ENCODE assay signal across 7 mouse cellular contexts in genomic region chr12:108554861-108555556, GRCm38 (mm10). TPM values are rescaled to one million over a fixed set of nuclear protein-coding genes. Genes with fewer than 3 reads are reported as not detected.
DNase-seq lines count a peak whose midpoint lies in the region; ATAC-seq lines count a peak whose summit lies in the region.

No protein-coding gene starts in this region.

- peak overlapping the region; percentile 64 for H3K4me2 ChIP-seq in forebrain, embryonic 11.5 days (ENCODE audit: low read depth, low read length, severe bottlenecking)
- H3K4me2 ChIP-seq in intestine, embryonic 14.5 days (ENCODE audit: low read length): peak overlapping the region; percentile 73
- H3K4me2 ChIP-seq in midbrain, embryonic 12.5 days (replicated peaks): peak overlapping the region; percentile 68

- H3K9me3 ChIP-seq in forebrain, embryonic 11.5 days (ENCODE audit: control insufficient read depth, low read length): no peaks in the 10 kb centered on the region
- no peaks in the 10 kb centered on the region for H3K9me3 ChIP-seq in intestine, embryonic 14.5 days (ENCODE audit: control insufficient read depth, low read length)
- no peaks in the 10 kb centered on the region for H3K9me3 ChIP-seq in midbrain, embryonic 12.5 days

- peaks cover 21% of the 10 kb centered on the region for H3K4me1 ChIP-seq in forebrain, embryonic 11.5 days (replicated peaks; ENCODE audit: control insufficient read depth, insufficient read depth, low read length)
- H3K4me1 ChIP-seq in intestine, embryonic 14.5 days (replicated peaks; ENCODE audit: control insufficient read depth, insufficient read depth, low read length): peaks cover 38% of the 10 kb centered on the region
- peaks cover 48% of the 10 kb centered on the region for H3K4me1 ChIP-seq in midbrain, embryonic 12.5 days

- H3K27me3 ChIP-seq in forebrain, embryonic 11.5 days (ENCODE audit: control insufficient read depth, insufficient read depth, low read length): no peaks in the 10 kb centered on the region
- H3K27me3 ChIP-seq in intestine, embryonic 14.5 days (replicated peaks; ENCODE audit: control insufficient read depth, insufficient read depth, low read length): no peaks in the 10 kb centered on the region
- H3K27me3 ChIP-seq in midbrain, embryonic 12.5 days: no peaks in the 10 kb centered on the region

- H3K27ac ChIP-seq in forebrain, embryonic 11.5 days (ENCODE audit: low read depth, low read length): peak overlapping the region; percentile 79
- H3K27ac ChIP-seq in intestine, embryonic 14.5 days (ENCODE audit: low read depth): peak overlapping the region; percentile 82
- peak overlapping the region; percentile 92 for H3K27ac ChIP-seq in midbrain, embryonic 12.5 days (replicated peaks)

- H3K9ac ChIP-seq in forebrain, embryonic 11.5 days (ENCODE audit: low read length): peak overlapping the region; percentile 97
- peak overlapping the region; percentile 95 for H3K9ac ChIP-seq in intestine, embryonic 14.5 days (ENCODE audit: low read length)
- peak overlapping the region; percentile 98 for H3K9ac ChIP-seq in midbrain, embryonic 12.5 days (replicated peaks)

- ATAC-seq in forebrain, embryonic 11.5 days (replicated peaks; ENCODE audit: low FRiP score): peak; percentile 75
- peak; percentile 73 for ATAC-seq in intestine, embryonic 14.5 days (replicated peaks; ENCODE audit: low FRiP score, low TSS enrichment, low read depth)
- ATAC-seq in midbrain, embryonic 12.5 days (ENCODE audit: low FRiP score, low read depth): peak; percentile 64

- peak; percentile 38 for DNase-seq in ovary, postnatal 10 days (ENCODE audit: low spot score)
- DNase-seq in ovary, adult 18-20 months (ENCODE audit: low spot score): no peak
- peak; percentile 44 for DNase-seq in adrenal gland, postnatal 25 days
- no peak for DNase-seq in forebrain, embryonic 11.5 days (ENCODE audit: low spot score)
- peak; percentile 78 for DNase-seq in intestine, embryonic 14.5 days (ENCODE audit: low spot score)
- peak; percentile 78 for DNase-seq in thymus, postnatal 4 days

- WGBS in forebrain, embryonic 11.5 days: under 1% methylated on average over 76 of the region's 100 CpGs
- under 1% methylated on average over 97 of the region's 100 CpGs for WGBS in intestine, embryonic 14.5 days
- WGBS in midbrain, embryonic 12.5 days: under 1% methylated on average over 68 of the region's 100 CpGs

- H3K4me3 ChIP-seq in forebrain, embryonic 11.5 days (ENCODE audit: low read depth, low read length): peak overlapping the region; percentile 99
- H3K4me3 ChIP-seq in intestine, embryonic 14.5 days (ENCODE audit: low read depth, low read length): peak overlapping the region; percentile 87
- peak overlapping the region; percentile 98 for H3K4me3 ChIP-seq in midbrain, embryonic 12.5 days

- no peaks in the 10 kb centered on the region for H3K36me3 ChIP-seq in forebrain, embryonic 11.5 days (ENCODE audit: control insufficient read depth, insufficient read depth, low read length)
- no peaks in the 10 kb centered on the region for H3K36me3 ChIP-seq in intestine, embryonic 14.5 days (ENCODE audit: control insufficient read depth, insufficient read depth, low read length)
- no peaks in the 10 kb centered on the region for H3K36me3 ChIP-seq in midbrain, embryonic 12.5 days

RNA-seq across cellular contexts. Expression of gene Evl, which starts 0.5 kb away (rescaled TPM):
- 49.6 and 55.2 TPM in 2 replicates for total RNA-seq in adrenal gland, postnatal 25 days (2021)
- 111 and 112 TPM in 2 replicates for polyA plus RNA-seq in forebrain, embryonic 11.5 days (2014; fragmentation: Nextera tagmentation; extraction: Ambion mirVana)
- 61.0 and 64.7 TPM in 2 replicates for polyA plus RNA-seq in intestine, embryonic 14.5 days (2014; fragmentation: Nextera tagmentation; extraction: Ambion mirVana)
- polyA plus RNA-seq in midbrain, embryonic 12.5 days (2016; fragmentation: Nextera tagmentation; extraction: Ambion mirVana): 123 and 138 TPM in 2 replicates

Comparison
In these comparisons a context has a peak if more than half of its experiments do, and no peak if none do; other contexts are left out.
1. DNase-seq: peak in ovary, postnatal 10 days (single experiment), adrenal gland, postnatal 25 days (single experiment), intestine, embryonic 14.5 days (single experiment) and thymus, postnatal 4 days (single experiment); none in ovary, adult 18-20 months (single experiment) and forebrain, embryonic 11.5 days (single experiment).
2. Peak in every context shown above with its lines, with median percentiles within 50 percentile points of each other: ATAC-seq, H3K27ac ChIP-seq, H3K4me2 ChIP-seq, H3K4me3 ChIP-seq and H3K9ac ChIP-seq.